Mouse (Mus musculus) liver, postnatal 0 days (tissue): Measurements from ENCODE around the gene 1600014C23Rik. TPM values are rescaled to one million over a fixed set of nuclear protein-coding genes. Genes with fewer than 3 reads are reported as not detected.

ENCODE experiments used
- ATAC-seq: fragments of 200-750 bp; cut with Nextera tagmentation; 2 replicates; pipeline ENCODE4 v1.8.0; 2017; ENCODE audit warnings: mild to moderate bottlenecking, moderate library complexity
- DNase-seq: peaks from one replicate; pipeline ENCODE4 v3.0.0-alpha.2; 2016
- H3K27ac ChIP-seq: fragments of 300-500 bp; sonication (generic); 2 replicates; pipeline ENCODE4 v1.5.1; 2014; ENCODE audit warnings: antibody characterized with exemption, moderate library complexity, mild to moderate bottlenecking, low read depth
- H3K27me3 ChIP-seq: fragments of 300-500 bp; sonication (generic); 2 replicates; pipeline ENCODE4 v1.6.1; 2014; ENCODE audit warnings: low read length, control low read depth, mixed read lengths; ENCODE audit not compliant: insufficient read depth
- H3K36me3 ChIP-seq: fragments of 300-500 bp; sonication (generic); replicated peaks from 2 replicates; pipeline ENCODE4 v1.6.1; 2014; ENCODE audit warnings: mild to moderate bottlenecking, control low read depth, low read length, moderate library complexity, mixed read lengths; ENCODE audit not compliant: insufficient read depth
- H3K4me1 ChIP-seq: fragments of 300-500 bp; sonication (generic); 2 replicates; pipeline ENCODE4 v1.6.1; 2014; ENCODE audit warnings: antibody characterized with exemption, mild to moderate bottlenecking, control low read depth; ENCODE audit not compliant: insufficient read depth
- H3K4me2 ChIP-seq: fragments of 300-500 bp; sonication (generic); 2 replicates; pipeline ENCODE4 v1.6.1; 2014; ENCODE audit warnings: low read depth, mild to moderate bottlenecking, low read length, moderate library complexity, mixed read lengths
- H3K4me3 ChIP-seq: fragments of 300-500 bp; sonication (generic); 2 replicates; pipeline ENCODE4 v1.5.1; 2014; ENCODE audit warnings: low read depth, low read length
- H3K9ac ChIP-seq: fragments of 300-500 bp; sonication (generic); replicated peaks from 2 replicates; pipeline ENCODE4 v1.6.1; 2014; ENCODE audit warnings: mild to moderate bottlenecking, moderate library complexity
- H3K9me3 ChIP-seq: fragments of 300-500 bp; sonication (generic); 2 replicates; pipeline ENCODE4 v1.6.1; 2016; ENCODE audit warnings: mild to moderate bottlenecking, control low read depth, low read length, mixed read lengths
- CTCF ChIP-seq: sonication (generic); IDR thresholded peaks from 2 replicates; pipeline ENCODE4 v1.5.1; 2016; ENCODE audit warnings: antibody characterized with exemption, low read depth
- EP300 ChIP-seq: IDR thresholded peaks from 2 replicates; pipeline ENCODE4 v1.6.1; 2016; ENCODE audit warnings: antibody characterized with exemption, low read depth, mild to moderate bottlenecking
- WGBS: fragments of 180-500 bp; shearing (Covaris S2); extraction: QIAGEN DNeasy Blood & Tissue Kit; methylation state at CpG from one replicate; pipeline ENCODE4 v1.1.7; 2014; ENCODE audit not compliant: insufficient replicate concordance; 5-methylcytosine and 5-hydroxymethylcytosine counted together
- polyA plus RNA-seq: library from polyadenylated mRNA; unstranded; fragments of >200 nt; fragmentation: Nextera tagmentation; extraction: Ambion mirVana; gene quantifications from 2 replicates; pipeline ENCODE4 v1.2.1, GENCODE M21; 2015

1600014C23Rik gene
- polyA plus RNA-seq, 1 experiment from 2014 or later: not detected

DNA sequence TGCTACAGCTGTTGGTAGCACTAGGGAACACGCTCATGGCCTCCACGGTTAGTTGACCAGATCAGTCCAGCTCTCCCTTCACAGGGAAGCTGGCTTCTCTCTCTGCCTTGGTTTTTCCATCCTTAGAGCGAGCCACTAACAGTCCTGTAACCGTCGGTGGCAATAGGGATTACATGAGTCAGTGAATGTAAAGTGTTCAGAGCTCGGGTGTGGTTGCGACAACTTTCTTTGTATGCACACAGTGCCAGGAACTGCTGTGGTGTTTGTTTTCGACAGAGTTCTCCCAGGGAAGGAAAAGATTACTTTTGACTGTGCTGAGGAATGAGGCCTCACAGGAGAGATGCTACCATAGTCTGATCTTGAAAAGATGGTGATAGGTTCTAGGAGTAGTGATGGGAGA is 29.5 kb upstream of the 1600014C23Rik start:
- peaks cover 19% of the 10 kb centered on the region for H3K4me1 ChIP-seq
- H3K4me3 ChIP-seq: no peak overlapping the region
- TF ChIP-seq EP300 (no peak), CTCF (no peak)
- H3K27me3 ChIP-seq: no peaks in the 10 kb centered on the region
- WGBS: 61% methylated on average over 8 of the region's 8 CpGs
- ATAC-seq (no peak), DNase-seq (no peak)
- H3K9ac ChIP-seq: no peak overlapping the region
- no peak overlapping the region for H3K27ac ChIP-seq
- H3K36me3 ChIP-seq: no peaks in the 10 kb centered on the region
- no peaks in the 10 kb centered on the region for H3K9me3 ChIP-seq
- H3K4me2 ChIP-seq: no peak overlapping the region

DNA sequence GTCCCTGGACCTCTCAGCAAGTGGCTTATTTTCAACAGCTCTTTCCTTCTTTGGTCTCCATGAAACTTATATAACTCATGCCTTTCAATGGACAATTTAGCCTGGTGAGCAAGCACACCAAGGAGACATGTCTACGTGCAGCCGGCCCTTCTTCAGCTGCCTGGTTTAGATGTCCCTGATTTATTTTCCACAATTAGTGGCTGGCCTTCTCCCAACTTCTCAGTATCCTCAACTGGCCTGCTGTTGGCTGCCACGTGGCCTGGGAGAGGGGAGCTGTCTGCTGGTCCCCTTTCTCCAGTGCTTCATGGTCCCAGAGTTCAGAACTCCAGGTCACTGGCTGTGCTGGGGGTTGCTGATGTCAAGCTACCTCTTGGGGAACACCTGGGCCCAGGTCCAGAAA is 28.3 kb upstream of the 1600014C23Rik start:
- no peak overlapping the region for H3K27ac ChIP-seq
- no peak overlapping the region for H3K4me2 ChIP-seq
- 71% methylated on average over 3 of the region's 3 CpGs for WGBS

DNA sequence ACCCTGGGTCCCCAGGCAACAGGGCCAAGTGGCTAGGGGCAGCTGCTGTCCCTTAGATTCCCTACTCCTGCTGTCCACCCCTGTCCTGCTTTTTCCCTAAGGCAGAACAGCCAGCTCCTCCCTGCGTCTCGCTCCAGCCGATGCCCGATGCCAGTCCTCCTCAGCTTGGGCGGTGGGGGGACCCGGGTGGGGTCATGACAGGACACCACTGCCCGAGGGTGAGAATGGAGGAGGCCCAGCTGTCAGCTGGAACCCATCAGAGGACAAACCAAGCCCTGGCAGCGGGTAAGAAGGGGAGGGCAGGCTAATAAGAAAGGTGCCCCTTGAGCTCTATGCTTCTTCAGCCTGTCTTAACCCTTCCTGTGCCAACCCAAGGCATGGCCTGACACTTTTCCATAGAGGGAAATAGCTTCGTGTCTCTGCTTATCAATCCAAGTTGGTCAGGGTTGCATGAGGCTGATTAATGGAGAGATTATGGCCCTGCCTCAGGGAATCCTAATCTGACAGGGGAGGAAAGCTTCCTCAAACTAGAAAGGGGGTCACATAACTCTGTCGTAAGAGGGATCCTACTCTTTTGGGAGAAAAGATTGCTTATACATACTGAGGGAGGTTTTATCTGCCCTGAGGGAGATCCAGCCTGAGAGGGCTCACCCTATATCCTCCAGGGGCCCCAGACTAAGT is 27.5 kb upstream of the 1600014C23Rik start:
- H3K36me3 ChIP-seq: no peaks in the 10 kb centered on the region
- H3K9me3 ChIP-seq: no peaks in the 10 kb centered on the region
- no peak for ATAC-seq
- H3K9ac ChIP-seq: no peak overlapping the region
- H3K4me1 ChIP-seq: no peaks in the 10 kb centered on the region
- H3K4me3 ChIP-seq: no peak overlapping the region
- DNase-seq: no peak
- no peak overlapping the region for H3K27ac ChIP-seq
- no peak overlapping the region for H3K4me2 ChIP-seq
- H3K27me3 ChIP-seq: no peaks in the 10 kb centered on the region
- WGBS: 77% methylated on average over 10 of the region's 10 CpGs
- TF ChIP-seq CTCF (no peak), EP300 (no peak)

More for the DNA sequence above, 28.3 kb upstream of the 1600014C23Rik start:
- Histone ChIP-seq H3K36me3 (no peaks in the 10 kb centered on the region), H3K4me1 (peaks cover 7% of the 10 kb centered on the region), H3K9me3 (no peaks in the 10 kb centered on the region), H3K27me3 (no peaks in the 10 kb centered on the region), H3K9ac (no peak overlapping the region), H3K4me3 (no peak overlapping the region)
- no peak for TF ChIP-seq EP300
- TF ChIP-seq CTCF: no peak
- ATAC-seq (no peak), DNase-seq (no peak)

DNA sequence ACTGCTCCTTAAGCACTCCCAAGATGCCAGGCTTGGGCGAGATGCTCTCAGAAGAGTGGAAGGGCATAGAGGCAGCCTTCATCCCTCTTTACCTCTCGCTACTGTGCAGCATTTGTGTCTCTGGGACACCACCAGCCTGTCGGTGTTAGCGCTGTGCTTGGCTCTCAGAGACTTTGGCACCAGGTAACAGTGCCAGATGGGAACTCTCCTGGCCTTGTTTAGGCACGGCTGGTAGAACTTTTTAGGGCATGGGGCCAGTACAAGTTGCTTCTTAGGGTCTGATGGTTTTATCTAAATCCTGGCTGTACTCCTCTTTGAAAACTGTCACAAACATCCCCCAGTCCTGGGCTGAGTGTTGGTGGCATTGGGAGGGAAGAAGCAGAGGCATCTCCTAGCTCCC is 26.1 kb upstream of the 1600014C23Rik start:
- Histone ChIP-seq H3K4me3 (no peak overlapping the region), H3K9me3 (no peaks in the 10 kb centered on the region), H3K4me2 (no peak overlapping the region), H3K4me1 (no peaks in the 10 kb centered on the region), H3K27me3 (no peaks in the 10 kb centered on the region), H3K27ac (no peak overlapping the region), H3K9ac (no peak overlapping the region), H3K36me3 (no peaks in the 10 kb centered on the region)
- DNase-seq (no peak), ATAC-seq (no peak)
- no peak for TF ChIP-seq CTCF
- no peak for TF ChIP-seq EP300
- 80% methylated on average over 5 of the region's 5 CpGs for WGBS

DNA sequence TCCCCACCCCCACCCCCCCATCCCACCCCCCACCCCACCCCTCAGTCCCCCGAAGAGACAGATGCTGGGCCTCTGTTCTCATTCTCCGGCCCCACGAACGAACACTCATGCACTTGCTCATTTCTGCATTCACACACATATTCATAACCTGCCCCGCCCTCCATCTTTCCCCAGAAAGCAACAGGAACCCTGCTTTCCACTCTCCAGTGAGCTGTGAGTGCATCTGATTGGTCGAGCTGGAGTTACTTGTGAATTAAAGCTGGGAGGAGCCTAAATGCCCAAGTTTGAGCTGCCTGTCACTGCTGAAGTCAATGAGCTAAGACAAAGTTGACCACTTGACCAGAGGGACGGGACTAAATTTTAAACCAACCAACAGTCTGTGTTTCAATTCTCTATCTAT is 25.2 kb upstream of the 1600014C23Rik start:
- no peaks in the 10 kb centered on the region for H3K27me3 ChIP-seq
- no peak overlapping the region for H3K4me3 ChIP-seq
- H3K9me3 ChIP-seq: no peaks in the 10 kb centered on the region
- DNase-seq (no peak), ATAC-seq (no peak)
- H3K27ac ChIP-seq: no peak overlapping the region
- no peak overlapping the region for H3K4me2 ChIP-seq
- no peaks in the 10 kb centered on the region for H3K4me1 ChIP-seq
- no peak for TF ChIP-seq CTCF
- TF ChIP-seq EP300: no peak
- H3K36me3 ChIP-seq: no peaks in the 10 kb centered on the region
- no peak overlapping the region for H3K9ac ChIP-seq
- WGBS: 62% methylated on average over 7 of the region's 7 CpGs

DNA sequence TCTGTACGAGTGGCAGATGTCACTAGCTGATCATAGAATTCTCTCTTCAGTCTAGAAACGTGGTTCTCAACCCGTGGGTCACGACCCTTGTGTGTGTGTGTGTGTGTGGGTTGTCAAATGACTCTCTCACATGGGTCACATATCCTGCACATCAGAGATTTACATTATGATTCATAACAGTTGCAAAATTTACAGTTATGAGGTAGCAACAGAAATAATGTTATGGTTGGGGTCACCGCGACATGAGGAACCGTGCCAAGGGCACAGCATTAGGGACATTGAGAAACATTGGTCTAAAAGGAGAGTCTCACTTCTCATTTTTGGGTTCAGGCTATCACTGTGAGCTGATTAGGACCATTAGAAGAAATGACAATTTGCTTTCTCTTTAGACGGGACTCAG is 24.3 kb upstream of the 1600014C23Rik start:
- Histone ChIP-seq H3K4me2 (no peak overlapping the region), H3K4me3 (no peak overlapping the region), H3K9ac (no peak overlapping the region), H3K36me3 (no peaks in the 10 kb centered on the region), H3K4me1 (no peaks in the 10 kb centered on the region), H3K27me3 (no peaks in the 10 kb centered on the region), H3K27ac (no peak overlapping the region), H3K9me3 (no peaks in the 10 kb centered on the region)
- TF ChIP-seq EP300: peak; percentile 45; the same call in 1 of the 2 replicates
- TF ChIP-seq CTCF: no peak
- DNase-seq (no peak), ATAC-seq (peak; percentile 50)
- WGBS: 55% methylated on average over 8 of the region's 8 CpGs
